Mouse (Mus musculus) frontal cortex, postnatal 36 days (tissue): ENCODE measurements at regions not wholly inside any gene's neighbourhood (a gene's known extent, or its start where the extent isn't known, plus 50 kb on each side); places are given as distances from the start of the nearest gene placed in this dataset.

ENCODE experiments used
- DNase-seq, 2 experiments: peaks; one replicate each; pipeline ENCODE4 v3.0.0; 2022; ENCODE audit warnings: low spot score in 2 of 2

GRCm38 (mm10) chr12:6444026-6444425 is 1068.5 kb upstream of the Klhl29 start:
- DNase-seq: no peak

- DNase-seq: peak in 1 of 2 experiments; percentile 5
Measured at GRCm38 (mm10) chr12:6417804-6418203, 1042.3 kb upstream of the Klhl29 start.

GRCm38 (mm10) chr12:6400591-6400990 is 1025.1 kb upstream of the Klhl29 start:
- no peak for DNase-seq

GRCm38 (mm10) chr12:6381833-6382232 is 1006.4 kb upstream of the Klhl29 start:
- peak in 1 of 2 experiments; percentile 30 for DNase-seq

- DNase-seq: no peak
Measured at GRCm38 (mm10) chr12:6367611-6368010, 992.1 kb upstream of the Klhl29 start.
